Mouse (Mus musculus) gonadal fat pad, adult 2 months (tissue): Measurements from ENCODE around the gene Aipl1. TPM values are rescaled to one million over a fixed set of nuclear protein-coding genes. Genes with fewer than 3 reads are reported as not detected.
"Not testable (repeated sequence)": the region's sequence is repeated elsewhere in the genome, so short reads cannot be mapped to it uniquely, and the experiment has no call there.

Experiments
- DNase-seq: peaks from one replicate; pipeline ENCODE4 v3.0.0-alpha.2; 2012; ENCODE audit warnings: low read depth
- polyA plus RNA-seq: library from polyadenylated mRNA; depleted of rRNA; stranded (reverse); fragments of >200 nt; gene quantifications from 2 replicates; pipeline ENCODE4 v1.2.3, GENCODE M21; 2012

Gene Aipl1
- polyA plus RNA-seq, 1 experiment: 0.11 TPM

- no peak for DNase-seq
These were observed 20.6 kb downstream of the Aipl1 start for GRCm38 (mm10) chr11:72016518-72017252.

DNA sequence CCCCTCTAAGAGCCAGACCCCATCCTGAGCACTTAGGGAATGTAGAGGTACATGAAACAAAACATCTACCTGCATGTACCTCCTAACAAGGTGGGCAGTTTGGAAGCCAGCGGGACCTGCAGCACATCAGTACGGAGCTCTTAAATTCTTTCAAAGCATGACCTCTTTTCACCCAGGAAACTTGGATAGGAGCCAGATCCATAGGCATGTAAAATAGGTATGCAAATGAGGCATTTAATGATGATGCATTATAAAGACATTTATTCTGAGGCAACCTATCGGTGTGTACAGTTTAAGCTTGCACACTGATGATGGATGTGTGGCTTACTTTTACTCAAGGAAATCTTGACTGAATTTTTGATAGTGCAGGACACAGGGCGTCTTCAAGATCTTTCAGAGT is 22.6 kb downstream of the Aipl1 start:
- DNase-seq: no peak

DNA sequence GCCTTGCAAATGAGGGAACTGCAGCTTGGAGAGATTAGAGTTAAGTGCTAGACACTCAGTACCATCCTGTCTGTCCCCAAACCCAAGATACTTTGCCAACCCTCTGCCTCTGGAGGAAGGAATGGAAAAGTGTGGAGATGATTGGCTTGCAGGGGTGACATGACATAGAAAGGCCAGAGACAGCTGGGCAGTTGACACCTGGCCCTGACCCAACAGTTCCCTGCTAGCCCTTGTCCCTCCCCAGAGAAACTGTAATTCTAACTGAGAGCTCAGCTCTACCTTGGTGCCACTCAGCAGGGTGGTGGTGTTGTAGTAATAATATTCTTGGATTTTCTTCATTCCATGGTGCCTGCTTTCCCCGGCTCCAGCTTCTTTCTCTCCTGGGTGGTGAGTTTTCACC is 25.4 kb downstream of the Aipl1 start:
- DNase-seq: no peak

DNA sequence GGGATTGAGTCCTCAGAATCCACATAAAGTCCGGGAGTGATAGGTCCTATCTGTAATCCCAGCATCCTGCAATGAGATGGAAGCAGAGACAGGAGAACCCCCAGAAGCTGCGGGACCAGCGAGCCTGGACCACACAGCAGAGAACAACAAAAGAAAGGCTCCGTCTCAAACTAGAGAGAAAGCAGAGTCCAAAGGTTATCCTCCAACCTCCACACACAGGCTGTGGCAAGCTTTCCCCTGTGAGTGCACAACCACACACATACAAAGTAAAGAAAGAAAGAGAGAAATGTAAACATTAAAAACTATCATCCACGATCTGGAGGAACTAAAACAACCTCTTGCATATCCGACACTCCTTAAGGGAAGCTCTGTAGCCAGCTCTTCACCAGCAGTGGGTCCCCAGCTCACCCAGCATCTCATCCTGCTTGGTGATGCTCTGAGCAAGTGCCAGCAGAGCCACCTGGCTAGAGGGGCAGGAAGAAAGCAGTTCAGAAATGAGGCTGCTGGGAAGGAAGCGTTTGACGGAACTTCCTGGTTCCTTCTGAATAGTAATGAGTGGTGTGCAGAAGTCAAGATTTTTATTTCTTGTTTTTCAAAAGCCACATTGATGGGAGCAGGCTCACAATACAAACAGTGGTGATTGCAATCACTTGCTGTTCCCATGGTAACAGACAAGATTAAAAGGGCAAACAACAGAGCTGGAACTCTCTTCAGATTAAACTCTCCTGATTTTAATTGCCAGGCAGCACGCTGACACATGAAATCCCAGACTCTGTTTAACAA is 26.2 kb downstream of the Aipl1 start:
- DNase-seq: no peak

- DNase-seq: no peak
These were observed 26.9 kb downstream of the Aipl1 start for GRCm38 (mm10) chr11:72010367-72010766.

DNA sequence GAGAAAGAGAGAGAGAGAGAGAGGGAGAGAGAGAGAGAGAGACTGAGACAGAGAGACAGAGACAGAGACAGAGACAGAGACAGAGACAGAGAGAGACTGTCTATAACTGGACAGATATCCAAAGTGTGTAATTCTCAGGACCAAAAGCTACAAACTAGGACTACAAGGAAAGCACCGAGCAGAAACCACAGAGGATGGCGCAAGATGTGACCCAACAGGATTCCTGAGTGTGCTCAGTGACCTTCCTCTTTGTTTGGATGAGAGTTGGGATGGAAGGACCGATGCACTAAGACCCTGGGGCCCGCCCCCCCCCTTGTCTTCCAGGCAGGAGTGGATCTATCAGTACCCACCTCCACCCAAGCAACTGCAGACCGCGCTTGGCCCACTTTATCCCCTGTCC is 31.8 kb downstream of the Aipl1 start:
- no peak for DNase-seq

DNA sequence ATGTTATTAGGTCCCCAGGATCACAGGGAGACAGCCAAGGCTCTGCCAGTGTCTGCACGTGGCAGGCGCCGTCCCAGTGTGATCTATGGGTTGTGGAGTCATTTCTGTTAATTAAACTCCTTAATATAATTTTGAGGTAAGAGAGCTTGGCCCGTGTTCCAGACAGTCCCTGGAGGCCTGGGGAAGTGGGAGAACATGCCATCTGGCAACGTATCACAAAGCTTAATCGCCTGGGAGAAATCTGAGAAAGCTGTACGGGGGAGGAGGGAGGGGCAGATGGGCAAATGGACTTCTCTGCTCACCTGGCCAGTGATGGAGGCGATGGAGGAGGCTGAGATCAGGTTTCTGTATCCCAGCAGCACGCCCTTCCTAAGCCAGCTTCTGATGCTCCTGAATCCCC is 34.1 kb downstream of the Aipl1 start:
- no peak for DNase-seq

DNA sequence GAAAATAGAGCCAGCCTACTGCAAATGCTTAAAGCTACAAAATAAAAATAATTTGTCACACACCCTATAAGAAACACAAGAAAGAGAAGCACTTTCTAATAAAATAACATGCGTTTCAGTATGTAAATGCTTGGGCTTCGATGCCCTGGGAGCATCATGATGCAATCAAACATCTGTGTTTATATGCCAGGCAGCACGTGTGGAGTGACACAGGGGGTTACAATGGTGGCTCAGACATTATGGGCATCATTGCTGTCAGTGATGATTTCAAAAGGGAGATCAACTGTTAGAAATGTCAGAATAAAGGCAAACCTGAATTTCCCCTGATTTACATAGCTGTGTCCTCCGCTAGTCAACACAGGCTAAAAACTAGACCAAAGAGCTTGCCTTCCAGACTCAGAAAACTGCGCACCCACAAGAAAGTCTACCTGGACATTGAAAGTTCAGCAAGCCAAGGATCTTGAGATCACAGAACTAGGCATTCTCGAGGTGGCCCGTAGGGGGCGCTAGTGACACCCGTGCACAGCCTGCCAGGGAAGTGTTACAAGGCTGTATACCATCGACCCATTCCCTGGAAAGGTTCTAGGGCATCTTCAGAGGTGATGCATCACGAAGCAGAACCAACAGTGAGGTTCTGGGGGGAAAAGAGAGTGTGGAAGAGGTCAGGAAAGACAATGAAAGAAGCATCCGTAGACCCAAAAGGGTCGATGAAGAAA is 35.0 kb downstream of the Aipl1 start:
- no peak for DNase-seq

GRCm38 (mm10) chr11:72000194-72000593 is 37.1 kb downstream of the Aipl1 start:
- DNase-seq: no peak

GRCm38 (mm10) chr11:71996805-71997204 is 40.5 kb downstream of the Aipl1 start:
- no peak for DNase-seq

DNA sequence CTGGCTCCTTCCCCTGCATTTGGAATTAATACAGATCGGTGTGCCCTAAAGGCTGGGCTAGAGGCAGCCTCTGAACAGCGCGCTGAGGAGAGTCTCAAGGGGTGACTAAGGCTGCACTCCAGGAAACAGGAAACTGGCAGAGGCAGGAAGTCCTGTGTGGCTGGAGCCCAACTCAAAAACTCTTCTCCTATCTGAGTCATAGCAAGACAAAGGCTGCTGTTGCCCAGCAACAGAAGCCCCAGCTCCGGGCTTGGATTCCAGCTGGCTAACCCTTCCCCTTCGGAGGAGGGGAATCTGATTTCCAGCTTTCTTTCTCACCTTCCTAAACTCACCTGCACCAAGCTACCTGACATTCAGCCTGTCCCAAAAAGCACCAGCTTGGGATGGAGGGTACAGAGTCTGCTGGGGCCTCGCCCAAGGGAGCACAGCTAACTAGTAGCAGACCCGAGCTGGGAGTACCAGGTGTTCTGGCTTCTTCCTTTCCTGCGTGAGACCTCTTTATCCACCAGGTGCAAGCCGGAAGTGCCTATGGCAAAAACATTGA is 41.3 kb downstream of the Aipl1 start:
- DNase-seq: no peak

GRCm38 (mm10) chr11:71992438-71992837 is 44.9 kb downstream of the Aipl1 start:
- DNase-seq: no peak

DNA sequence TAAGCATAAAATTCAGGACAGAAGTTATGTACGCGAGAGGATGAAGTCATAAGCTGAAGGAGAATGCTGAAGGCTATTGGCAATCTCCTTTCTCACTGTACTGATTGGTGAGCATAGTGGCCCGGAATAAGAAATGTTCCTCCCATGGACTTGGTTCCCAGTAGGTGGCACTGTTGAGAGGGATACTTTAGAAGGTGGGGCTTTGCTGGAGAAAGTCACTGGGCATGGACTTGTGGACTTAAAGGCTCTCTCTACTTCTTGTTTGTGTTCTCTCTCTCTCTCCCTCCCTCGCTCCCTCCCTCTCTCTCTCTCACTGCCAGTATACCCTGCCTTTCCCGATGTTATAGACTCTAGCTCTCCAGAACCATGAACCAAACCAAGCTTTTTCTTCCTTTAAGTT is 45.8 kb downstream of the Aipl1 start:
- DNase-seq: no peak

DNA sequence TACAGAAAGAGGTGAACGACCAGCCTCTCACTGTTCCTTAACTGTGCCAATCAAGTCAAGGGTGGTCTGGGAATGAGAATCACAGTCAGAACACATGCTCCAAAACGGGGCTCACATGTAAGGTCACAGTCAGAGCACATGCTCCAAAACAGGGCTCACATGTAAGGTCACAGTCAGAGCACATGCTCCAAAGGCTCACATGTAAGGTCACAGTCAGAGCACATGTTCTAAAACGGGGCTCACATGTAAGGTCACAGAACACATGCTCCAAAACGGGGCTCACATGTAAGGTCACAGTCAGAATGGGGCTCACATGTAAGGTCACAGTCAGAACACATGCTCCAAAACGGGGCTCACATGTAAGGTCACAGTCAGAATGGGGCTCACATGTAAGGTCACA is 47.9 kb downstream of the Aipl1 start:
- not testable (repeated sequence) for DNase-seq

GRCm38 (mm10) chr11:71987159-71988150 is 49.9 kb downstream of the Aipl1 start:
- DNase-seq: no peak

DNA sequence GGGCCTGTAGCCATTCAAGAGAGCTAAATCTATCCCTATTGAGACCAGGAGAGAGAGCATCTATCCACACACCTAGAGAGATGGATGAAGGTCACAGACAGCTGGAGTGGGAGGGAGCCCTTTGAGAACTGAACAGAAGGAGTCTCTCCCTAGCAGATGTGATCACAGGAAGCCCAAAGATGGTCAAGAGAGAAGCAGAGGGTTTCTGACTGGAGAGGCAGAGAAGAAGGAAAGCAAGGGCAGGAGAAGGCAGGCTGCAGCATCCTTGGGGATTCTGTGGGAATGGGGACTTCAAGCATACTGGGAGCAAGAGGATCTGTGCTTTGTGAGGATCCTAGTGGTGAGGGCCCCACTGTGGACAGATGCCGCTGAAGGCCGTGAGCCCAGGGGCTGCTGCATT is 51.5 kb downstream of the Aipl1 start:
- DNase-seq: no peak

- DNase-seq: no peak
These were observed 52.1 kb downstream of the Aipl1 start for GRCm38 (mm10) chr11:71985101-71985711.

DNA sequence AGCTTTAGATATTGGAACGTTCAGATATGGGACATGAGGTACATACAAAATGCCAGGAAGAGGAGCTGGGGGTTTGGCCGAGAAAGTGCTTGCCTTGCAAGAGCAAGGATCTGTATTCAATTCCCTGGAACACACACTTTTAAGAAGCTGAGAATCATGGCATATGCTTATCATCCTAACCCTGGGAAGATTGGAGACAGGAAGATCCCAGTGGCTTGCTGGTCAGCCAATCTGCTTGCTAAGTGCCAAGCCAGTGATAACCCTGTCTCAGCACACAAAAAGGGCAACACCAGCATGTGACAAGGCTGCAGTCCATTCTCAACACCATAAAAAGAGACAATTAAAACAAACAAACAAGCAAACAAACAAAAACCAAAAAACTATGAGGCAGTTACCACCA is 53.2 kb downstream of the Aipl1 start:
- no peak for DNase-seq
